Mouse (Mus musculus) kidney, postnatal 10 days (tissue): ENCODE measurements around the gene Dus1l.
"Not testable (repeated sequence)": the region's sequence is repeated elsewhere in the genome, so short reads cannot be mapped to it uniquely, and the experiment has no call there.

Experiments
- DNase-seq: peaks from one replicate; pipeline ENCODE4 v3.0.0; 2021; ENCODE audit warnings: mixed read lengths

The Dus1l gene

GRCm38 (mm10) chr11:120775774-120776469 is 20.3 kb downstream of the Dus1l start:
- DNase-seq: peak; percentile 98

GRCm38 (mm10) chr11:120773463-120774190 is 22.6 kb downstream of the Dus1l start:
- no peak for DNase-seq

DNA sequence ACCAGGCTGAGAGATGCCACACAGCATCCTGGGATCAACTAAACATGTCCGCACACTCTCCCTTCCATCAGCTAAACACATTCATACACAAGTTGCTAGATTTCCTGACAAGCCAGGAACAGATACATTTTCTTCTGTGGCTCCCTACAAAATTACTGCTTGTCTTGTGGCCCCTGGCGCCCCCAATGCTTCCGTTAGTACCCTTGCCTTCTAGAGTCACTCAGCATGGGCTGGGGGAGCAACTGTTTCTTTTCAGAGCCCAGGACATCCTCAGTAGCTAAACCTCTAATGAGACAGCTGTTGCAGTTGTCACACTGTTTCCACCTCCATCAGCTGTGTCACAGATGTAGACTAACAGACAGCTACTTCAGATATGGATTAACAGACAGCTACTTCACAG is 23.5 kb downstream of the Dus1l start:
- DNase-seq: no peak

DNA sequence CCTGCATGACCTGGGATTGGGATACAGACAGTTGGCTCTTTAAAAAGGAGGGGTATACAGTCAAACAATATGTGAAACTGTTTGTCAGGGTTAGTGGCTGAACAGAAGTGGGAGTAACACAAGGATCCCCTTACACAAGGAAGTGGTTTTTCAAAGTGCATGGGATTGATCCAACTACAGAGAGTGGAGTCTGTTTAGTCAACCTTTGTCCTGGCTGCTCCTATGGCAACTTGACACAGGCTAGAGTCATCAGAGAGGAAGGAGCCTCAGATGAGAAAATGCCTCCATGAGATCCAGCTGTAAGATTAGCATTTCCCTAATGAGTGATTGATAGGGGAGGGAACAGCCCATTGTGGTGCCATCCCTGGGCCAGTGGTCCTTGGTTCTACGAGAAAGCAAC is 28.0 kb downstream of the Dus1l start:
- no peak for DNase-seq

GRCm38 (mm10) chr11:120767023-120767422 is 29.2 kb downstream of the Dus1l start:
- not testable (repeated sequence) for DNase-seq

DNA sequence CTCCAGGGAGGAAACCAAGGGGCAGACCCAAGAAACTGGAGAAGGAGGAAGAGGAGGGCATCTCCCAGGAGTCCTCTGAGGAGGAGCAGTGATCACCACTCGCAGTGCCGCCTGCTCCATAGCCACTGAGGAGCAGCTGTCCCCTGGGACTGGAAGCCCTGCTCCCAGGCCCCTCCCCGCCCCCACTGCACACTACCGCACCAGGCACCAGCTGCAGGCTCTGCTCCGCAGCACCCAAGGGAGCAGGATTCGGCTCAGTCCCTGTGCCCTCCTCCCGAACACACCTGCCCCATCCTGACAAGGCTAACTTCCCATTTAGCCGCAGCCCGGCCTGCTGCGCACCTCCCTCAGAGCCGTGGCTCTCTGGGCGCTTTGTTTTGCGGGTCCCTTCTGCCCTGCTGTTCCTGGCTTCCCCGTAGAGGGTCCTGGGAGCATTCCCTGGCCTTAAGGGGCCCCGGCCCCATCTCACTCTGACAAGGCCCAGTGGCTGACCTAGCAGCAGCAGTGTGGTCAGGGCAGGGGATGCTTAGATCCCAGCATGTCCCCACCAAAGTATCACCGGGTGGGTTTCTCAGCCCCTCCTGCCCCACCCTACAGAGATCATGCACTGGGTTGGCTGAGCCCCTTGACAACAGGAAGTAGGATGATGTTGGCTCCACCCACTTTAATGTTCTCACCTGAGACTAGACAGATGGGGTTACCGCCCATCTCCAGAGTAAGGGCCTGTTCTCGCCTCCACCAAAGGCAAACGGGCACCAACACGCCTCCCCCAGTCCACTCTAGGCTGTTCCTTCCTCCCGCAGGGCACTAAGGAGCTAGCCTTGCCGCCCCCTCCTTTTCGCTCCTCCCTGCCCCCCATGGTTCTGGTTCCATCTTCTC is 32.8 kb downstream of the Dus1l start:
- DNase-seq: not testable (repeated sequence)

DNA sequence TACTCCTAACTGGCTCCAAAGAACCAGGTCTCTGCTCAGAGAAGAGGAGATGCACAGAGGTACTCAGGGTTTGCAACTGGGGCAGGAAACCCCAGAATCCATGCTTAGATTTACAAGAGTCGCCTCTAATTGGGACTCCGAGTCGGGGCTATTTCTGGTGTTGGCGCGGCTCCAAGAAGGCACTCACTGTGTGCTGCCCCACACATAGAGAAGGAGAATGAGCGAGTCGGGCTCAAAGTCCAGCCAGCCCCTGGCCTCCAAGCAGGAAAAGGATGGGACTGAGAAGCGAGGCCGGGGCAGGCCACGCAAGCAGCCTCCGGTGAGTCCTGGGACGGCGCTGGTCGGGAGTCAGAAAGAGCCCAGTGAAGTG is 33.5 kb downstream of the Dus1l start, which contains the start of gene Hmga1b:
Gene Hmga1b, plus strand, starts transcription at position 123 of the 370 bp plus-strand sequence.
- not testable (repeated sequence) for DNase-seq

- no peak for DNase-seq
These were observed 34.2 kb downstream of the Dus1l start for GRCm38 (mm10) chr11:120761811-120762671.

GRCm38 (mm10) chr11:120760236-120760635 is 36.0 kb downstream of the Dus1l start:
- DNase-seq: no peak

- DNase-seq: no peak
These were observed 44.6 kb downstream of the Dus1l start for GRCm38 (mm10) chr11:120751606-120752005.

DNA sequence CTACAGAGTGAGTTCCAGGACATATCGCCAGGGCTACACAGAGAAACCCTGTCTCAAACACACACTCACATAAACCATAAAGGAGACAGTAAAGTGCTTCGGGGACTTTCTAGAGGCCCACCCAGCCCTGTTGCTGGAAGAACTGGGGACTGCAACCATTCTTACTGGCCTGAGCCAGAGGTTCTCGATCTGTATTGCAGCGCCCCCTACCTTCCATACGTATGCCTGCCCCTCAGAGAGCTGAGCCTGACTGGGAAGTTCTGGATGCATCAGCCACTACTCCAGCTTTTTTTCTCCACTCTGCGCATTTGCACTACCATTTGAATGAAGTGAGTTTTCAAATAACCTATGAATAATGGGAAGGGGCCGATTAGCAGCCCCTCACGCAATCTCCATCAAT is 46.8 kb downstream of the Dus1l start:
- peak; percentile 47 for DNase-seq

- no peak for DNase-seq
These were observed 48.2 kb downstream of the Dus1l start for GRCm38 (mm10) chr11:120747974-120748373.

DNA sequence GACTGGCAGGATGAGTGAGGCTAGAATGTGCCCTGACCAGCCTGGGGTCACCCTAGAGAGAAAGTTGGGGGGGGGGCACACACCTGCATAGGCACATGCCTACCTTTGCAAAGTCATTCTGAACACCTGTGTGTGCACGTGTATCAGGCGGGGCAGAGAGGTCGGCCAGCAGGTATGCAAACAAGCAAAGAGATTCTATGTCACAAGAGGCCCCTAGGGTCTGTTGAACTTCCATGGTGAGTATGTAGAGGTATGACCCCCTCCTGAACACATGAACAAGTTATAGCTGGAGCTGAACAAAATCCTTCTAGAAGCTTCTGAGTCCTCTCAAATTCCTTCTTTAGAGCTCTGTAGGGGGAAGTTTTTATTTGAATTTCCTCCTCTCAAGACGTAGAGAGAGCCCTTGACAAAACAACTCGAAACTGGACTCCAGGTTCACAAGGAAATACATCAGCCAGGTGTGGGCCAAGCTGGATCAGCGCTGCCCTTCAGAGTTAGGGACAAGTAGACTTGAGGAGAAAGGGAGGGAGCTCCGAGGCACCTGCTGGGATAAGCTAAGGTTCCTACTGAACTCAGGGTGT is 52.0 kb downstream of the Dus1l start:
- DNase-seq: no peak

DNA sequence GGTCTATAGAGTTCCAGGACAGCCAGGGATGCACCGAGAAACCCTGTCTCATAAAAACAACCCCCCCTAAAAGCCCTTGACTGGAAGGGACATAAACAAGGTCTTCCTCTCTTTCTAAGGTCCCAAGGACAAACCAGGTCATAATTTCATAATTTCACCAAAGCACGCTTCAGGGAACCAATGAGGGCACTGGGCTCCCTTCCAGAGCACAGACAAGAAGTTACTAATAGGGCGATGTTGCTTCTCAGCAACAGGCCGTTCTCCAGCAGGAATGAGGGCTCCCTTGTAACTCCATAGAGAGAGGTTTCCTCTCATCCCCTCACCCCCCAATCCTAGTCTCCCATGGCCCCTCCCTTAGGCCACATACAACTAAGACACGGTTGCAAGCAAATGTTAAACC is 55.2 kb downstream of the Dus1l start:
- DNase-seq: no peak
